14 mouse cellular contexts compared by ENCODE assay signal in the genomic region with DNA sequence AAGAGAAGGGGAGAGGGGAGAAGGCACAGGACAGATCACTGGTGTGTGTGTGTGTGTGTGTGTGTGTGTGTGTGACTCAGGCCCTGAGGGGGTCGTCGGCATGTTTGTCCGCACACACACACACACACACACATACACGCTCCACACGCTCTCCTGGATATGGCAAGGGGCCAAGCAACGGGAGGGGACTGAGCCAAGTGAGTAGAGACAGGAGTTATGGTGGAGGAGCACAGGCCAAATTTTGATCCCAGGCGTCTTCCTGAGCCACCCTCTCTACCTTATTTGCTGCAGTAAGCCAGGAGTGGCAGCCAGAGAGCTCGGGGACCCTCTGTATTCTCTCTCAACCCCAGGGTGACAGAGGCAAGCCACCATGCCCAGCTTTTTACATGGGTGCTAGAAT. TPM values are rescaled to one million over a fixed set of nuclear protein-coding genes. Genes with fewer than 3 reads are reported as not detected.
DNase-seq lines count a peak whose midpoint lies in the region; ATAC-seq and TF ChIP-seq lines count a peak whose summit lies in the region.
"Had no signal": no experiment of that assay in that cellular context is flagged by ENCODE, and none has a peak within 500 bp of the region (broad histone marks: within the 10 kb centered on the region; RNA-seq: fewer than 3 reads in every experiment).

No protein-coding gene starts in this region.

- TF ChIP-seq POLR2A in thymus, adult 2 months (IDR thresholded peaks at IDR 0.05; ENCODE audit: control insufficient read depth, extremely low read depth, insufficient read depth, low read length, poor library complexity) = no peak

- ATAC-seq in hindbrain, postnatal 0 days = no peak
- no peak for ATAC-seq in hindbrain, embryonic 11.5 days (ENCODE audit: low FRiP score)
- no peak for ATAC-seq in CD4-positive, CD25-positive, alpha-beta regulatory T cell, adult 4 months
- ATAC-seq in midbrain, embryonic 16.5 days = no peak
- ATAC-seq: forebrain, postnatal 0 days had no signal

- no peaks in the 10 kb centered on the region for H3K36me3 ChIP-seq in hindbrain, postnatal 0 days (ENCODE audit: insufficient read depth, low read length)
- H3K36me3 ChIP-seq in hindbrain, embryonic 11.5 days (ENCODE audit: control insufficient read depth, insufficient read depth, low read length) = no peaks in the 10 kb centered on the region
- no peaks in the 10 kb centered on the region for H3K36me3 ChIP-seq in thymus, adult 2 months (ENCODE audit: control insufficient read depth, insufficient read depth, low read length)
- no peaks in the 10 kb centered on the region for H3K36me3 ChIP-seq in midbrain, embryonic 16.5 days (ENCODE audit: control insufficient read depth, insufficient read depth, low read length)
- H3K36me3 ChIP-seq: embryonic facial prominence, embryonic 10.5 days; hindbrain, embryonic 13.5 days had no signal

- H3K27ac ChIP-seq in hindbrain, postnatal 0 days = no peak overlapping the region
- H3K27ac ChIP-seq in hindbrain, embryonic 11.5 days (ENCODE audit: low read depth, low read length) = no peak overlapping the region
- no peak overlapping the region for H3K27ac ChIP-seq in thymus, adult 2 months (ENCODE audit: control insufficient read depth, insufficient read depth, low read length)
- H3K27ac ChIP-seq in midbrain, embryonic 16.5 days (ENCODE audit: low read length) = no peak overlapping the region
- H3K27ac ChIP-seq: hindbrain, embryonic 13.5 days; left cerebral cortex, adult 2 months had no signal

- peaks cover 8% of the 10 kb centered on the region; the same call in 1 of the 2 replicates for H3K4me1 ChIP-seq in hindbrain, postnatal 0 days (ENCODE audit: insufficient read depth, low read length)
- no peaks in the 10 kb centered on the region for H3K4me1 ChIP-seq in hindbrain, embryonic 11.5 days (replicated peaks; ENCODE audit: control insufficient read depth, insufficient read depth, low read length)
- peaks cover 58% of the 10 kb centered on the region for H3K4me1 ChIP-seq in thymus, adult 2 months (replicated peaks; ENCODE audit: control insufficient read depth, insufficient read depth, low read length)
- H3K4me1 ChIP-seq in midbrain, embryonic 16.5 days (ENCODE audit: control insufficient read depth, insufficient read depth, low read length) = no peaks in the 10 kb centered on the region

- no peak overlapping the region for H3K4me2 ChIP-seq in hindbrain, postnatal 0 days (ENCODE audit: low read depth, low read length)
- H3K4me2 ChIP-seq in hindbrain, embryonic 11.5 days (replicated peaks; ENCODE audit: low read depth, low read length) = no peak overlapping the region
- H3K4me2 ChIP-seq in midbrain, embryonic 16.5 days (ENCODE audit: low read length) = no peak overlapping the region
- H3K4me2 ChIP-seq: hindbrain, embryonic 13.5 days had no signal

- no peaks in the 10 kb centered on the region for H3K9me3 ChIP-seq in hindbrain, postnatal 0 days (ENCODE audit: low read length)
- H3K9me3 ChIP-seq in hindbrain, embryonic 11.5 days (ENCODE audit: control insufficient read depth, low read length) = no peaks in the 10 kb centered on the region
- H3K9me3 ChIP-seq in midbrain, embryonic 16.5 days (replicated peaks; ENCODE audit: control insufficient read depth, low read length, poor library complexity, severe bottlenecking) = no peaks in the 10 kb centered on the region
- H3K9me3 ChIP-seq: embryonic facial prominence, embryonic 10.5 days; hindbrain, embryonic 13.5 days had no signal

- no peak for TF ChIP-seq CTCF in hindbrain, postnatal 0 days (IDR thresholded peaks at IDR 0.05; ENCODE audit: low read depth)
- no peak for TF ChIP-seq CTCF in thymus, adult 2 months (IDR thresholded peaks at IDR 0.05; ENCODE audit: borderline replicate concordance, control insufficient read depth, extremely low read depth, insufficient read depth, low read length, poor library complexity)

- peak; percentile 39 for DNase-seq in hindbrain, postnatal 0 days (ENCODE audit: low spot score)
- no peak for DNase-seq in hindbrain, embryonic 11.5 days (ENCODE audit: low spot score)
- peak; percentile 56 for DNase-seq in MN1 (ENCODE audit: low spot score)
- DNase-seq in adrenal gland, postnatal 14 days = peak; percentile 84
- DNase-seq in kidney, postnatal 25 days = peak; percentile 72 to 79
- no peak for DNase-seq in thymus, adult 2 months
- DNase-seq: forebrain, postnatal 0 days had no signal

- H3K27me3 ChIP-seq in hindbrain, postnatal 0 days (ENCODE audit: insufficient read depth, low read length) = no peaks in the 10 kb centered on the region
- H3K27me3 ChIP-seq in hindbrain, embryonic 11.5 days (ENCODE audit: control insufficient read depth, insufficient read depth, low read length) = no peaks in the 10 kb centered on the region
- no peaks in the 10 kb centered on the region for H3K27me3 ChIP-seq in thymus, adult 2 months (ENCODE audit: control insufficient read depth, insufficient read depth, low read length)
- H3K27me3 ChIP-seq in midbrain, embryonic 16.5 days (ENCODE audit: control insufficient read depth, insufficient read depth, low read depth, low read length) = no peaks in the 10 kb centered on the region
- H3K27me3 ChIP-seq: hindbrain, embryonic 13.5 days had no signal

- H3K9ac ChIP-seq in hindbrain, postnatal 0 days (replicated peaks; ENCODE audit: low read length) = no peak overlapping the region
- H3K9ac ChIP-seq in hindbrain, embryonic 11.5 days (ENCODE audit: low read depth, low read length) = no peak overlapping the region
- H3K9ac ChIP-seq in midbrain, embryonic 16.5 days (ENCODE audit: low read depth, low read length) = no peak overlapping the region
- H3K9ac ChIP-seq: forebrain, postnatal 0 days had no signal

- 49% methylated on average over 8 of the region's 8 CpGs for WGBS in hindbrain, postnatal 0 days
- WGBS in hindbrain, embryonic 11.5 days = 79% methylated on average over 8 of the region's 8 CpGs
- WGBS in thymus, adult 2 months = 89% methylated on average over 8 of the region's 8 CpGs
- 66% methylated on average over 8 of the region's 8 CpGs for WGBS in midbrain, embryonic 16.5 days

- H3K4me3 ChIP-seq in hindbrain, postnatal 0 days (ENCODE audit: low read length) = no peak overlapping the region
- H3K4me3 ChIP-seq in hindbrain, embryonic 11.5 days (ENCODE audit: low read depth, low read length) = no peak overlapping the region
- H3K4me3 ChIP-seq in thymus, adult 2 months (ENCODE audit: control insufficient read depth, insufficient read depth, low read length) = no peak overlapping the region
- no peak overlapping the region for H3K4me3 ChIP-seq in midbrain, embryonic 16.5 days (ENCODE audit: low read depth, low read length)
- H3K4me3 ChIP-seq: embryonic facial prominence, embryonic 10.5 days; hindbrain, embryonic 13.5 days; left cerebral cortex, adult 2 months had no signal

RNA-seq across cellular contexts. Expression of gene Tpst2, which starts 12.7 kb away (rescaled TPM):
- total RNA-seq in hindbrain, postnatal 0 days (2014; rRNA removed) = 46.9 and 57.0 TPM in 2 replicates
- 34.4 and 37.0 TPM in 2 replicates for polyA plus RNA-seq in hindbrain, postnatal 0 days (2015; fragmentation: Nextera tagmentation; extraction: Ambion mirVana)
- polyA plus RNA-seq in hindbrain, embryonic 11.5 days (2014; fragmentation: Nextera tagmentation; extraction: Ambion mirVana) = 27.0 and 32.3 TPM in 2 replicates
- 161 and 186 TPM in 2 replicates for total RNA-seq in adrenal gland, postnatal 14 days (2021)
- 10 to 100 TPM; 58.0 to 61.9 TPM for polyA plus RNA-seq in CD4-positive, CD25-positive, alpha-beta regulatory T cell, adult 4 months (2017; shearing (Covaris generic))
- polyA plus RNA-seq in thymus, adult 2 months (2012; rRNA removed) = 62.7 and 63.5 TPM in 2 replicates
- 26.2 and 34.5 TPM in 2 replicates for polyA plus RNA-seq in midbrain, embryonic 16.5 days (2015; fragmentation: Nextera tagmentation; extraction: Ambion mirVana)

RNA-seq across cellular contexts. Expression of gene Crybb1, which starts 33.6 kb away (rescaled TPM):
- total RNA-seq in hindbrain, postnatal 0 days (2014; rRNA removed) = 8.0 and 11.7 TPM in 2 replicates
- 14.2 and 14.6 TPM in 2 replicates for polyA plus RNA-seq in hindbrain, postnatal 0 days (2015; fragmentation: Nextera tagmentation; extraction: Ambion mirVana)
- 0.59 and 0.88 TPM in 2 replicates for polyA plus RNA-seq in hindbrain, embryonic 11.5 days (2014; fragmentation: Nextera tagmentation; extraction: Ambion mirVana)
- total RNA-seq in adrenal gland, postnatal 14 days (2021) = 1.8 and 1.9 TPM in 2 replicates
- polyA plus RNA-seq in CD4-positive, CD25-positive, alpha-beta regulatory T cell, adult 4 months (2017; shearing (Covaris generic)) = not detected
- 0.15 and 0.40 TPM in 2 replicates for polyA plus RNA-seq in thymus, adult 2 months (2012; rRNA removed)
- 5.1 and 5.8 TPM in 2 replicates for polyA plus RNA-seq in midbrain, embryonic 16.5 days (2015; fragmentation: Nextera tagmentation; extraction: Ambion mirVana)
- total RNA-seq: ES-E14; megakaryocyte-erythroid progenitor cell, adult 5-6 weeks had no signal

RNA-seq across cellular contexts. Expression of gene Cryba4, which starts 36.9 kb away (rescaled TPM):
- 0.26 and 1.8 TPM in 2 replicates for total RNA-seq in hindbrain, postnatal 0 days (2014; rRNA removed)
- 1.6 and 2.4 TPM in 2 replicates for polyA plus RNA-seq in hindbrain, postnatal 0 days (2015; fragmentation: Nextera tagmentation; extraction: Ambion mirVana)
- polyA plus RNA-seq in hindbrain, embryonic 11.5 days (2014; fragmentation: Nextera tagmentation; extraction: Ambion mirVana) = 1.4 and 1.9 TPM in 2 replicates
- 16.2 and 28.2 TPM in 2 replicates for total RNA-seq in adrenal gland, postnatal 14 days (2021)
- 1 to 10 TPM in 1 of 2 experiments, not detected in 1; 1.3 TPM for polyA plus RNA-seq in CD4-positive, CD25-positive, alpha-beta regulatory T cell, adult 4 months (2017; shearing (Covaris generic))
- 0.41 and 3.1 TPM in 2 replicates for polyA plus RNA-seq in thymus, adult 2 months (2012; rRNA removed)
- 1.0 and 1.6 TPM in 2 replicates for polyA plus RNA-seq in midbrain, embryonic 16.5 days (2015; fragmentation: Nextera tagmentation; extraction: Ambion mirVana)
- total RNA-seq: forebrain, postnatal 0 days; megakaryocyte-erythroid progenitor cell, adult 5-6 weeks had no signal

RNA-seq across cellular contexts. Expression of gene Tfip11, which starts 36.9 kb away (rescaled TPM):
- 16.5 and 20.2 TPM in 2 replicates for total RNA-seq in hindbrain, postnatal 0 days (2014; rRNA removed)
- polyA plus RNA-seq in hindbrain, postnatal 0 days (2015; fragmentation: Nextera tagmentation; extraction: Ambion mirVana) = 24.3 and 24.4 TPM in 2 replicates
- 17.6 and 22.8 TPM in 2 replicates for polyA plus RNA-seq in hindbrain, embryonic 11.5 days (2014; fragmentation: Nextera tagmentation; extraction: Ambion mirVana)
- total RNA-seq in adrenal gland, postnatal 14 days (2021) = 33.0 and 35.2 TPM in 2 replicates
- polyA plus RNA-seq in CD4-positive, CD25-positive, alpha-beta regulatory T cell, adult 4 months (2017; shearing (Covaris generic)) = 10 to 100 TPM; 17.0 to 37.0 TPM
- polyA plus RNA-seq in thymus, adult 2 months (2012; rRNA removed) = 58.9 and 63.2 TPM in 2 replicates
- polyA plus RNA-seq in midbrain, embryonic 16.5 days (2015; fragmentation: Nextera tagmentation; extraction: Ambion mirVana) = 37.0 and 37.2 TPM in 2 replicates

RNA-seq across cellular contexts. Expression of gene Srrd, which starts 53.6 kb away (rescaled TPM):
- 84.3 and 92.0 TPM in 2 replicates for total RNA-seq in hindbrain, postnatal 0 days (2014; rRNA removed)
- polyA plus RNA-seq in hindbrain, postnatal 0 days (2015; fragmentation: Nextera tagmentation; extraction: Ambion mirVana) = 49.1 and 56.0 TPM in 2 replicates
- polyA plus RNA-seq in hindbrain, embryonic 11.5 days (2014; fragmentation: Nextera tagmentation; extraction: Ambion mirVana) = 49.8 and 50.5 TPM in 2 replicates
- total RNA-seq in adrenal gland, postnatal 14 days (2021) = 23.7 and 41.2 TPM in 2 replicates
- polyA plus RNA-seq in CD4-positive, CD25-positive, alpha-beta regulatory T cell, adult 4 months (2017; shearing (Covaris generic)) = 1 to 10 TPM; 1.2 to 4.6 TPM
- polyA plus RNA-seq in thymus, adult 2 months (2012; rRNA removed) = 56.2 and 64.4 TPM in 2 replicates
- 51.7 and 56.8 TPM in 2 replicates for polyA plus RNA-seq in midbrain, embryonic 16.5 days (2015; fragmentation: Nextera tagmentation; extraction: Ambion mirVana)

Comparison
In these comparisons a context has a peak if more than half of its experiments do, and no peak if none do; other contexts are left out.
1. DNase-seq: peak in hindbrain, postnatal 0 days (single experiment), MN1 (single experiment), adrenal gland, postnatal 14 days (single experiment) and kidney, postnatal 25 days (2 of 2); none in hindbrain, embryonic 11.5 days (single experiment) and thymus, adult 2 months (single experiment).